ENCODE assay signal across 9 mouse cellular contexts in the genomic region with DNA sequence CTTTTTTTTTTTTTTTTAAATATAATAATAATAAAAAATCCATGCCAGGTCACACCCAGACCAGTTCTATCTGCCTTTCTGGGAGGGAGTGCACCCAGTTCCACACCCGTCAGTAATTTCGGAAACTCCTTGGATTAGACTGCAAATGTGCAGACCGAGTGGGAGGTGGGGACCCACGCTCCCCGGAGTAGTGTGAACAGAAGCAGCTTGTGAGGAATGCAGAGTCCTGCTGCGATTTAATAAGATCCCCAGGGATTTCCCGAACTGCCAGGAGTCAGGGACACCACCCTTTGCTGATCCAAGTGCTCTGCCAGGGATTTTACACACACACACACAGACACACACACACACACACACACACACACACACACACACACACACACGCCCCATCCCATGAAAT. TPM values are rescaled to one million over a fixed set of nuclear protein-coding genes. Genes with fewer than 3 reads are reported as not detected.
DNase-seq lines count a peak whose midpoint lies in the region; ATAC-seq and TF ChIP-seq lines count a peak whose summit lies in the region.
"Had no signal": no experiment of that assay in that cellular context is flagged by ENCODE, and none has a peak within 500 bp of the region (broad histone marks: within the 10 kb centered on the region; RNA-seq: fewer than 3 reads in every experiment).

No protein-coding gene starts in this region.

- peaks cover 31% of the 10 kb centered on the region for H3K27me3 ChIP-seq in limb, embryonic 13.5 days

- peaks cover 38% of the 10 kb centered on the region for H3K4me1 ChIP-seq in limb, embryonic 13.5 days

- peak; percentile 50 to 55 for DNase-seq in layer of hippocampus, adult 2 months (ENCODE audit: low spot score in 2 of 2)
- DNase-seq in layer of hippocampus, adult 8-10 months (ENCODE audit: low spot score in 2 of 2), result no peak
- DNase-seq in Muller cell, postnatal 12 days (ENCODE audit: inconsistent ontology term), result peak; percentile 32
- DNase-seq in brain, adult 2 months (ENCODE audit: low read depth, low spot score), result peak; percentile 85
- DNase-seq in gastrocnemius, postnatal 10 days, result no peak
- DNase-seq in natural killer cell, adult 2 months (ENCODE audit: low spot score in 2 of 2), result no peak
- DNase-seq: thymus, postnatal 25 days had no signal

- peak; percentile 3; the same call in 1 of the 2 replicates for ATAC-seq in limb, embryonic 13.5 days (ENCODE audit: low FRiP score, low read depth)

- WGBS in limb, embryonic 13.5 days, result 23% methylated on average over 8 of the region's 8 CpGs

- H3K36me3 ChIP-seq in limb, embryonic 13.5 days, result no peaks in the 10 kb centered on the region

- no peaks in the 10 kb centered on the region for H3K9me3 ChIP-seq in limb, embryonic 13.5 days

- H3K4me2 ChIP-seq in limb, embryonic 13.5 days (replicated peaks), result 0 out of 2 replicates have a peak overlapping the region, but pooled peaks have one; percentile 0

- H3K4me3 ChIP-seq in layer of hippocampus, adult 2 months, result no peak overlapping the region
- H3K4me3 ChIP-seq in limb, embryonic 13.5 days, result no peak overlapping the region

- no peak overlapping the region for H3K27ac ChIP-seq in layer of hippocampus, adult 2 months
- no peak overlapping the region for H3K27ac ChIP-seq in limb, embryonic 13.5 days

- TF ChIP-seq CTCF in layer of hippocampus, adult 2 months (conservative IDR thresholded peaks at IDR 0.05), result no peak

- no peak overlapping the region for H3K9ac ChIP-seq in limb, embryonic 13.5 days

RNA-seq across cellular contexts. Expression of gene Zdhhc22, which starts 16.5 kb away (rescaled TPM):
- 1 to 10 TPM; 8.6 to 9.0 TPM for total RNA-seq in layer of hippocampus, adult 2 months (2021)
- total RNA-seq in layer of hippocampus, adult 8-10 months (2022), result 10 to 100 TPM; 12.3 to 18.3 (median 13.7) TPM
- not detected in 2 replicates for polyA plus RNA-seq in limb, embryonic 13.5 days (2015; fragmentation: Nextera tagmentation; extraction: Ambion mirVana)
- total RNA-seq in gastrocnemius, postnatal 10 days (2021), result not detected
- total RNA-seq: gastrocnemius, postnatal 14 days had no signal

RNA-seq across cellular contexts. Expression of gene Cipc, which starts 26.9 kb away (rescaled TPM):
- 10 to 100 TPM; 73.4 to 83.6 TPM for total RNA-seq in layer of hippocampus, adult 2 months (2021)
- total RNA-seq in layer of hippocampus, adult 8-10 months (2022), result 10 to 100 TPM; 70.7 to 89.0 (median 86.1) TPM
- 23.6 and 24.7 TPM in 2 replicates for polyA plus RNA-seq in limb, embryonic 13.5 days (2015; fragmentation: Nextera tagmentation; extraction: Ambion mirVana)
- 10 to 100 TPM; 17.5 to 22.8 TPM for total RNA-seq in gastrocnemius, postnatal 10 days (2021)

RNA-seq across cellular contexts. Expression of gene Tmem63c, which starts 47.4 kb away (rescaled TPM):
- total RNA-seq in layer of hippocampus, adult 2 months (2021), result 10 to 100 TPM; 38.1 to 39.3 TPM
- total RNA-seq in layer of hippocampus, adult 8-10 months (2022), result 10 to 100 TPM; 30.7 to 42.1 (median 36.4) TPM
- 0.05 and 0.08 TPM in 2 replicates for polyA plus RNA-seq in limb, embryonic 13.5 days (2015; fragmentation: Nextera tagmentation; extraction: Ambion mirVana)
- total RNA-seq in gastrocnemius, postnatal 10 days (2021), result under 1 TPM; 0.23 to 0.29 TPM

Comparison
In these comparisons a context has a peak if more than half of its experiments do, and no peak if none do; other contexts are left out.
1. DNase-seq: peak in layer of hippocampus, adult 2 months (2 of 2), Muller cell, postnatal 12 days (single experiment) and brain, adult 2 months (single experiment); none in layer of hippocampus, adult 8-10 months (0 of 2), gastrocnemius, postnatal 10 days (single experiment) and natural killer cell, adult 2 months (0 of 2).
2. RNA of gene Zdhhc22, which starts 16.5 kb away (total RNA-seq): 12.3 to 18.3 TPM in layer of hippocampus, adult 8-10 months and 8.6 to 9.0 TPM in layer of hippocampus, adult 2 months; not detected in gastrocnemius, postnatal 10 days; every median in the first group is over 4 times any median in the second.
3. RNA of gene Tmem63c, which starts 47.4 kb away (total RNA-seq): 30.7 to 42.1 TPM in layer of hippocampus, adult 8-10 months and 38.1 to 39.3 TPM in layer of hippocampus, adult 2 months; 0.23 to 0.29 TPM in gastrocnemius, postnatal 10 days; every median in the first group is over 10 times any median in the second.